Mouse (Mus musculus): Measurements from ENCODE around the gene Hipk3.

DNA sequence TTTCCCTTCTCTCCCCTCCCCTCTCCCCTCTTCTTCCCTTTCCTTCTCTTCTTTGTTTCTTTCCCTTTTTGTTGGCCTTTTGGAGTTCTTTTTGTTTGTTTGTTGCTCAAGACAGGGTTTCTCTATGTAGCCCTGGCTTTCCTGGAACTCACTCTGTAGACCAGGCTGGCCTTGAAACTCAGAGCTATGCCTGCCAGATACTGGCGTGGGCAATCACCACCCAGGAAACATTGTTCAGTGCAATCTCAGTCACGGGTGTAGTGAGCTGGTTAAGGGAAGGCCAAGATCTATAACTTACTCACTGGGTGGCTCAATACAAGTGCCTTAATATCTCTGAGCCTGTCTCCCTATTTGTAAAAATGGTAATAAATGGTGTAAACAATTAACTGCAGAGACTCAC, 46.0 kb upstream of the Hipk3 start:
- TF ChIP-seq CTCF (IDR thresholded peaks at IDR 0.05; ENCODE audit: low read depth), result no peak
- no peak for TF ChIP-seq EP300 (optimal IDR thresholded peaks at IDR 0.05)
